Mouse (Mus musculus): ENCODE measurements at regions not wholly inside any gene's neighbourhood (a gene's known extent, or its start where the extent isn't known, plus 50 kb on each side); places are given as distances from the start of the nearest gene placed in this dataset.

- no peak for DNase-seq (ENCODE audit: low spot score)
These were observed 105.8 kb upstream of the Rap2b start for GRCm38 (mm10) chr3:61255643-61256042.

- DNase-seq (ENCODE audit: low spot score) = peak; percentile 1
These were observed 92.7 kb upstream of the Rap2b start for GRCm38 (mm10) chr3:61268453-61269335.

DNA sequence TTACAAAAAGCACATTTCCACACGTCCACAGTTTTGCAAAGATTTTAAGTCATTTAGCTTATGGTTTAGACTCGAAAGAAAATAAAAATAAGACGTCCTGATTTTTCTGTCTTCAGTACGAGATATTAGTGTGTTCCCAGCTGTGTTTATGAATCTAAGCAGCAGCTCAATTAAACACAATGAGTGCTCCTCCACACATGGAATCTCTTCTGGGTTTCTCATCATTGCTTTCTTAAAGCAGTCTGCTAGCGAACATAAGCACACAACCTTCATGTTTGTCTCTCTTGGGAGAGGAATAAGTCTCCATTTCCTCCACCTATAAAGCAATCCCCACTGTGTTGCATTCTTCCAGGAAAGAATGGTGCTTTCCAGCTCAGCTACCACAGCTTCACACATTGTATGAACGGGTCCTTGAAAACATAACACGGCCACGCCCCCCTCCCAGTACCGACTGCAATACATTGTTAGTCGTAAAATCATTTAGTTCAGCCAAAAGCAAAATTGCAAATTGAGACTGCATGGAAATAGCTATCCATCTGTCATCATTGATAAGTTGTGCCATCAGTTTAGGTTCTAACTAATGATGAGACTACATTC lies 75.4 kb upstream of the Rap2b start:
- DNase-seq (ENCODE audit: low spot score) = no peak

DNA sequence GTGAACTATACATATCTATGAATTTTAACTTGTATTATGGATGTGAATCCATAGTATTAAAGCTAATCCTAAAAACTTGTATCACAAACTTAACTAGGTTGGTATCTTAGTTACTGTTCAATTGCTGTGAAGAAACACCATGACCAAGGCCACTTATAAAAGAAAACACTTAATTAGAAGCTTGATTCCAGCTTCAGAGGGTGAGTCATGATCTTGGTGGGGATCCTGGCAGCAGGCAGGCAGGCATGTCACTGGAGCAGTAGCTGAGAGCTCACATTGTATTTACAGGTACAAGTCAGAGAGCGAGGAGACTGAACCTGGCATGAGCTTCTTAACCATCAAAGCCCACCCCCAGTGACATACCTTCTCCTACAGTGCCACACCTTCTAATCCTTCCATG lies 73.2 kb upstream of the Rap2b start:
- no peak for DNase-seq (ENCODE audit: low spot score)

DNA sequence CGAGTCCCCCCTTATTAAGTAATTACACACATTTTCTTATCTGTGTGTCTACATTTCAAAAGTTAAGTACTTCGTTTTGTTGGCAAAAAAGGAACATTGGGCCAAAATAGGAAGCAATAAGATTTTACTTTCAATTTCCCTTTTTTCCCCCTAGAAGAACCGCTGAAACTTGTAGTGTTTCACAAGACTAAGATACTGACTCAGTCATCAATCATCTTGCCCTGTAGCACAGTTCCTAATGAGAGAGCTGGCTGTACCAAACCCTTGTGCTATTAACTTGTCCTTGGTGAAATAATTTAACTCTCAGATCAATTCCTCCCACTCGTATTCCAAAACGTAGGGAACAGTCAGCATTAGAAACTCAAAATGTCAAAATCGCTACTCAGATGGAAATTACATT lies 66.6 kb upstream of the Rap2b start:
- no peak for DNase-seq (ENCODE audit: low spot score)

DNA sequence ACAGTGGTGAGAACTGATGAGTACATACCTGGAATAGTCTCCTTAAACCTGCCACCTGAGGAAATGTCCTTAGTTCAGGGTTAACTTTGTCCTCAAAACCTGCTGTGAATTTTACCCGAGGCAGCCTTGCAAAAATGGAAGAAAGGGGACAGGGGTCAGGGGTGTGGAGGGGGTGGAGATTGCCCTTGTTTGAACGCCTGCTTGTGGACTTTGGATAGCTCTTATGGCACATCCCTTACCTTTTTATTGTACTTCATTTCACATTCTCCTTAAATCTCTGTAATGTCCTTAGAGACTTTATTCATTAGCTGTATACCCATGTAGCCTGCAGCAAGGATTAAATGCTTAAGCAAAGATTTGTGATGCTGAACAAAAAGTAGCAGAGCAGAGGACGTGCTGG lies 64.1 kb upstream of the Rap2b start:
- no peak for DNase-seq (ENCODE audit: low spot score)

DNA sequence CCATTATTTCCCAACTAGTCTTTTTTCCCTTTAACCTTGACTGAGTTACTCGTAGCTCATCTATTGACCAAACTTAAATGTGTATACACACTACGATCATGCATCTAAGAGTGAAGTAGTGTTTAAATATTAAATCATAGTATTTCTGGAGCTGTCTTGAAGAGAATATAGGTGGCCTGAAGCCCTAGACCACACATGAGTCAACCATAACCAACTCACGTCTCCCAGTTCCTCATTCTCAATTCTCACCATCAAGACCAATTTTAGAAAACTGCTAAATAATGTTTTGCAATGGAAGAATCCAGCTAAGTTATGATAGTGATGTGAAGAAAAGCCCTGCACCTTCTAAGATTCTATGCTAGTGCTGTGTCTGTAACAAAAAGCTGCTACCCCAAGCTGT lies 59.2 kb upstream of the Rap2b start:
- DNase-seq (ENCODE audit: low spot score) = no peak

- no peak for DNase-seq (ENCODE audit: low spot score)
These were observed 58.0 kb upstream of the Rap2b start for GRCm38 (mm10) chr3:61303485-61303884.

- no peak for DNase-seq (ENCODE audit: low spot score)
These were observed 55.1 kb upstream of the Rap2b start for GRCm38 (mm10) chr3:61306306-61306705.

DNA sequence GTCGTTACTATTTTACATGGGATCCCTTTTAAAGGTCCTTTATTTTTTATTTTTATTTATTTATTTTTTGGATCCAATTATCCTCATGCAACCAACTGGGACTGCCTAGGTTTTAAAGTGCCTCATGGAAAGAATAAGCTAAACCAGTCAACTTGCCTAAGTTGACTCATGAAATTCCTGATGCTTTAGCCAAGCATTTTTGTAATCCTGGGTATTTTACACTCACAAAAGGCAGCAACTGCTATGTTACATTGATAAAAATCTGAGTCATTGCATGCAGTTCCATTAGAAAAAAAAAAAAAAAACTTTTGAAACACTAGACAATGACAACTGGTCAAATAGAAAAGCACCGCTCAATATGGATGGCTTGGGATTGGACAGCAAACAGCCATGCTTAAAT lies 52.7 kb upstream of the Rap2b start:
- no peak for DNase-seq (ENCODE audit: low spot score)

GRCm38 (mm10) chr3:61309197-61309596 lies 52.2 kb upstream of the Rap2b start:
- no peak for DNase-seq (ENCODE audit: low spot score)
